Mouse (Mus musculus) CD8-positive naive resting alpha-beta T cell, adult 57 days (primary cell): ENCODE results near the gene Add2. TPM values are rescaled to one million over a fixed set of nuclear protein-coding genes. Genes with fewer than 3 reads are reported as not detected.

Source experiments
- total RNA-seq: library from RNA; stranded (reverse); gene quantifications from one replicate; pipeline ENCODE4 v1.2.4, GENCODE M21; 2023

Gene Add2
- total RNA-seq: 3.2 TPM

GRCm38 (mm10) chr6:86028601-86029322, at the start of gene Add2:
Gene Add2, plus strand, starts transcription at chr6:86028681.

GRCm38 (mm10) chr6:86015871-86016270, 12.6 kb upstream of the Add2 start, which contains the start of gene Figla:
Gene Figla, plus strand, starts transcription at chr6:86016171.

Other genes starting within 250 kb of the Add2 start
- not detected for gene Nat8f6, start 207.7 kb upstream of the Add2 start, total RNA-seq
- gene Nat8f5, start 207.7 kb upstream of the Add2 start, total RNA-seq: not detected
- not detected for gene Nat8, start 196.6 kb upstream of the Add2 start, total RNA-seq
- gene Nat8f2, start 159.5 kb upstream of the Add2 start, total RNA-seq: 0.70 TPM
- gene Nat8f4, start 123.8 kb upstream of the Add2 start, total RNA-seq: 2.5 TPM
- gene Tprkb, start 116.8 kb upstream of the Add2 start, total RNA-seq: 22.4 TPM
- 4.9 TPM for gene Nat8f1, start 113.0 kb upstream of the Add2 start, total RNA-seq
- 239 TPM for gene Dusp11, start 67.0 kb upstream of the Add2 start, total RNA-seq
- gene Figla, start 12.5 kb upstream of the Add2 start, total RNA-seq: not detected
- not detected for gene Tgfa, start 166.5 kb downstream of the Add2 start, total RNA-seq